Mouse (Mus musculus) midbrain, postnatal 0 days (tissue): Measurements from ENCODE around the gene Ermap. TPM values are rescaled to one million over a fixed set of nuclear protein-coding genes. Genes with fewer than 3 reads are reported as not detected.
A peak's percentile ranks its signal among the peaks of the same experiment; 100 is the strongest.

ENCODE experiments used
- ATAC-seq: fragments of 200-750 bp; cut with Nextera tagmentation; 2 replicates; pipeline ENCODE4 v1.8.0; 2017; ENCODE audit warnings: moderate number of reproducible peaks, mild to moderate bottlenecking, moderate TSS enrichment, moderate library complexity; ENCODE audit not compliant: low FRiP score
- DNase-seq: peaks from one replicate; pipeline ENCODE4 v3.0.0-alpha.2; 2015; ENCODE audit warnings: low spot score
- H3K27ac ChIP-seq: fragments of 300-500 bp; sonication (generic); 2 replicates; pipeline ENCODE4 v1.5.1; 2014; ENCODE audit warnings: low read depth, mild to moderate bottlenecking, low read length, mixed read lengths
- H3K27me3 ChIP-seq: fragments of 300-500 bp; sonication (generic); 2 replicates; pipeline ENCODE4 v1.6.1; 2014; ENCODE audit warnings: low read length, control low read depth, mixed read lengths; ENCODE audit not compliant: insufficient read depth
- H3K36me3 ChIP-seq: fragments of 300-500 bp; sonication (generic); 2 replicates; pipeline ENCODE4 v1.6.1; 2014; ENCODE audit warnings: low read length, control low read depth, mixed read lengths; ENCODE audit not compliant: insufficient read depth
- H3K4me1 ChIP-seq: fragments of 300-500 bp; sonication (generic); 2 replicates; pipeline ENCODE4 v1.6.1; 2014; ENCODE audit warnings: mild to moderate bottlenecking, control low read depth, antibody characterized with exemption, low read length, mixed read lengths; ENCODE audit not compliant: insufficient read depth
- H3K4me2 ChIP-seq: fragments of 300-500 bp; sonication (generic); 2 replicates; pipeline ENCODE4 v1.6.1; 2014; ENCODE audit warnings: low read depth, mild to moderate bottlenecking, low read length, mixed read lengths; ENCODE audit not compliant: poor library complexity, severe bottlenecking
- H3K4me3 ChIP-seq: fragments of 300-500 bp; sonication (generic); 2 replicates; pipeline ENCODE4 v1.5.1; 2014; ENCODE audit warnings: low read depth, mild to moderate bottlenecking, low read length, moderate library complexity
- H3K9ac ChIP-seq: fragments of 300-500 bp; sonication (generic); replicated peaks from 2 replicates; pipeline ENCODE4 v1.6.1; 2014; ENCODE audit warnings: mild to moderate bottlenecking, low read length, moderate library complexity, mixed read lengths; ENCODE audit not compliant: poor library complexity, severe bottlenecking
- H3K9me3 ChIP-seq: fragments of 300-500 bp; sonication (generic); 2 replicates; pipeline ENCODE4 v1.6.1; 2016; ENCODE audit warnings: low read length, control low read depth
- CTCF ChIP-seq: IDR thresholded peaks from 2 replicates; pipeline ENCODE4 v1.5.1; 2016; ENCODE audit warnings: antibody characterized with exemption, mild to moderate bottlenecking
- WGBS: fragments of 180-500 bp; shearing (Covaris S2); extraction: QIAGEN DNeasy Blood & Tissue Kit; methylation state at CpG from one replicate; pipeline ENCODE4 v1.1.7; 2014; 5-methylcytosine and 5-hydroxymethylcytosine counted together
- polyA plus RNA-seq: library from polyadenylated mRNA; unstranded; fragments of >200 nt; fragmentation: Nextera tagmentation; extraction: Ambion mirVana; gene quantifications from 2 replicates; pipeline ENCODE4 v1.2.1, GENCODE M21; 2015
- total RNA-seq: library from RNA; depleted of rRNA; stranded (reverse); fragments of >200 nt; gene quantifications from 2 replicates; pipeline ENCODE4 v1.2.3, GENCODE M21; 2014

Gene Ermap
- total and polyA plus RNA-seq, 2 experiments from 2014 or later = 0.31 to 0.33 TPM

- no peak for TF ChIP-seq CTCF
- no peak overlapping the region for H3K27ac ChIP-seq
- H3K9me3 ChIP-seq = no peaks in the 10 kb centered on the region
- no peak overlapping the region for H3K4me2 ChIP-seq
- H3K4me3 ChIP-seq = no peak overlapping the region
- WGBS = 78% methylated on average over 3 of the region's 3 CpGs
- H3K27me3 ChIP-seq = no peaks in the 10 kb centered on the region
- H3K9ac ChIP-seq = no peak overlapping the region
- H3K36me3 ChIP-seq = no peaks in the 10 kb centered on the region
- no peak for DNase-seq
- ATAC-seq = no peak
- H3K4me1 ChIP-seq = no peaks in the 10 kb centered on the region
Observed at GRCm38 (mm10) chr4:119191273-119191672, 1.5 kb upstream of the Ermap start.

GRCm38 (mm10) chr4:119190618-119191017 lies 807 bp upstream of the Ermap start:
- Histone ChIP-seq H3K4me2 (no peak overlapping the region), H3K27ac (no peak overlapping the region), H3K4me3 (no peak overlapping the region), H3K9me3 (no peaks in the 10 kb centered on the region), H3K4me1 (no peaks in the 10 kb centered on the region), H3K36me3 (no peaks in the 10 kb centered on the region), H3K9ac (no peak overlapping the region), H3K27me3 (no peaks in the 10 kb centered on the region)
- ATAC-seq (no peak), DNase-seq (no peak)
- TF ChIP-seq CTCF = no peak
- 82% methylated on average over 8 of the region's 8 CpGs for WGBS

- no peak for ATAC-seq
- Histone ChIP-seq H3K9me3 (no peaks in the 10 kb centered on the region), H3K27ac (no peak overlapping the region), H3K4me2 (no peak overlapping the region), H3K36me3 (no peaks in the 10 kb centered on the region), H3K27me3 (no peaks in the 10 kb centered on the region), H3K9ac (no peak overlapping the region), H3K4me3 (no peak overlapping the region), H3K4me1 (no peaks in the 10 kb centered on the region)
- 31% methylated on average over 6 of the region's 6 CpGs for WGBS
- TF ChIP-seq CTCF = no peak
- DNase-seq = no peak
Observed at GRCm38 (mm10) chr4:119189392-119189791, 419 bp downstream of the Ermap start.

GRCm38 (mm10) chr4:119188060-119188785 lies 1.6 kb downstream of the Ermap start:
- DNase-seq (no peak), ATAC-seq (no peak)
- Histone ChIP-seq H3K9ac (no peak overlapping the region), H3K4me1 (no peaks in the 10 kb centered on the region), H3K9me3 (no peaks in the 10 kb centered on the region), H3K27ac (no peak overlapping the region), H3K4me2 (no peak overlapping the region), H3K27me3 (no peaks in the 10 kb centered on the region), H3K36me3 (no peaks in the 10 kb centered on the region), H3K4me3 (no peak overlapping the region)
- TF ChIP-seq CTCF = peak; percentile 69
- WGBS = 56% methylated on average over 11 of the region's 11 CpGs

GRCm38 (mm10) chr4:119185771-119186170 lies 4.0 kb downstream of the Ermap start:
- WGBS = 86% methylated on average over 4 of the region's 4 CpGs

GRCm38 (mm10) chr4:119183525-119183924 lies 6.3 kb downstream of the Ermap start:
- ATAC-seq = no peak
- WGBS = 36% methylated on average over 1 of the region's 1 CpGs
- TF ChIP-seq CTCF = no peak

More at GRCm38 (mm10) chr4:119185771-119186170, 4.0 kb downstream of the Ermap start:
- H3K4me1 ChIP-seq = no peaks in the 10 kb centered on the region
- H3K27ac ChIP-seq = no peak overlapping the region
- no peak for DNase-seq
- TF ChIP-seq CTCF = no peak
- no peaks in the 10 kb centered on the region for H3K9me3 ChIP-seq
- H3K4me2 ChIP-seq = no peak overlapping the region
- H3K9ac ChIP-seq = no peak overlapping the region
- no peaks in the 10 kb centered on the region for H3K36me3 ChIP-seq
- H3K4me3 ChIP-seq = no peak overlapping the region
- no peaks in the 10 kb centered on the region for H3K27me3 ChIP-seq
- no peak for ATAC-seq

More at GRCm38 (mm10) chr4:119183525-119183924, 6.3 kb downstream of the Ermap start:
- Histone ChIP-seq H3K9ac (no peak overlapping the region), H3K36me3 (no peaks in the 10 kb centered on the region), H3K4me1 (no peaks in the 10 kb centered on the region), H3K9me3 (no peaks in the 10 kb centered on the region), H3K27me3 (no peaks in the 10 kb centered on the region), H3K27ac (no peak overlapping the region), H3K4me2 (no peak overlapping the region), H3K4me3 (no peak overlapping the region)
- DNase-seq = no peak
